Mouse (Mus musculus) stomach, postnatal 0 days (tissue): ENCODE measurements at regions not wholly inside any gene's neighbourhood (a gene's known extent, or its start where the extent isn't known, plus 50 kb on each side); places are given as distances from the start of the nearest gene placed in this dataset.

Source experiments
- CTCF ChIP-seq: IDR thresholded peaks from 2 replicates; pipeline ENCODE4 v1.5.1; 2016; ENCODE audit warnings: antibody characterized with exemption, low read depth, mild to moderate bottlenecking, moderate library complexity
- EP300 ChIP-seq: optimal IDR thresholded peaks from 2 replicates; pipeline ENCODE3; 2016; ENCODE audit warnings: antibody characterized with exemption

DNA sequence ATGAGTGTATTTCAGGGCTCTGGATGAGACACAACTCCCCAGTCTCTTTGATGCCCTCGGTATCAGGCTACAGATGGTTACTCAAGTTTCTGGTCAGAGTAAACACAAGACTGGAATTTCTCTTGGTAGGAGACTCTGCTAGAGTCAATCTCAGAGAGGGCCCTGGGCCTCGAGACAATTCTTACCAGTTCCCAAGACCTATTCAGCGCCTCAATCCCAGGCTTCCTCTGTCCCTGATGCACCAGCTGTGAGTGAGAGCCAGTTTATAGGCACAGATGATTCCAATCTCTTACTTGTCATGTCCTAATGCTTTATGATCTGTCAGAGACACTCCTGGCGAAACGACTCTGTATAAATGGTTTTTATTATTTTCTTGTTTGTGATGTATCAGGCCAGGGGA lies 83.8 kb upstream of the Srd5a2 start:
- no peak for TF ChIP-seq EP300
- TF ChIP-seq CTCF: no peak
